Mouse (Mus musculus) forebrain, embryonic 15.5 days (tissue): ENCODE data around the gene 3830403N18Rik. TPM values are rescaled to one million over a fixed set of nuclear protein-coding genes. Genes with fewer than 3 reads are reported as not detected.
"Not testable (repeated sequence)": the region's sequence is repeated elsewhere in the genome, so short reads cannot be mapped to it uniquely, and the experiment has no call there.

Experiments
- ATAC-seq: fragments of 200-750 bp; cut with Nextera tagmentation; replicated peaks from 2 replicates; pipeline ENCODE4 v1.8.0; 2017; ENCODE audit warnings: mild to moderate bottlenecking, moderate TSS enrichment, moderate library complexity
- H3K27ac ChIP-seq: fragments of 300-500 bp; sonication (generic); replicated peaks from 2 replicates; pipeline ENCODE4 v1.5.1; 2015; ENCODE audit warnings: mild to moderate bottlenecking, inconsistent platforms
- H3K27me3 ChIP-seq: fragments of 300-500 bp; sonication (generic); 2 replicates; pipeline ENCODE4 v1.6.1; 2015; ENCODE audit warnings: inconsistent platforms
- H3K36me3 ChIP-seq: fragments of 300-500 bp; sonication (generic); 2 replicates; pipeline ENCODE4 v1.6.1; 2015; ENCODE audit warnings: mild to moderate bottlenecking, inconsistent platforms
- H3K4me1 ChIP-seq: fragments of 300-500 bp; sonication (generic); 2 replicates; pipeline ENCODE4 v1.6.1; 2015; ENCODE audit warnings: inconsistent platforms
- H3K4me2 ChIP-seq: fragments of 300-500 bp; sonication (generic); replicated peaks from 2 replicates; pipeline ENCODE4 v1.6.1; 2015; ENCODE audit warnings: mild to moderate bottlenecking, inconsistent platforms
- H3K4me3 ChIP-seq: fragments of 300-500 bp; sonication (generic); 2 replicates; pipeline ENCODE4 v1.5.1; 2015; ENCODE audit warnings: mild to moderate bottlenecking, inconsistent platforms
- H3K9ac ChIP-seq: fragments of 300-500 bp; sonication (generic); replicated peaks from 2 replicates; pipeline ENCODE4 v1.6.1; 2015; ENCODE audit warnings: mild to moderate bottlenecking, inconsistent platforms
- H3K9me3 ChIP-seq: fragments of 300-500 bp; sonication (generic); 2 replicates; pipeline ENCODE4 v1.6.1; 2016; ENCODE audit warnings: inconsistent platforms
- WGBS: fragments of 180-500 bp; shearing (Covaris S2); methylation state at CpG from one replicate; pipeline ENCODE4 v1.1.7; 2015; ENCODE audit warnings: mixed read lengths; 5-methylcytosine and 5-hydroxymethylcytosine counted together
- polyA plus RNA-seq: library from polyadenylated mRNA; unstranded; fragments of >200 nt; fragmentation: Nextera tagmentation; extraction: Ambion mirVana; gene quantifications from 2 replicates; pipeline ENCODE4 v1.2.1, GENCODE M21; 2015

The 3830403N18Rik gene
- polyA plus RNA-seq: 0.23 and 0.31 TPM in 2 replicates

DNA sequence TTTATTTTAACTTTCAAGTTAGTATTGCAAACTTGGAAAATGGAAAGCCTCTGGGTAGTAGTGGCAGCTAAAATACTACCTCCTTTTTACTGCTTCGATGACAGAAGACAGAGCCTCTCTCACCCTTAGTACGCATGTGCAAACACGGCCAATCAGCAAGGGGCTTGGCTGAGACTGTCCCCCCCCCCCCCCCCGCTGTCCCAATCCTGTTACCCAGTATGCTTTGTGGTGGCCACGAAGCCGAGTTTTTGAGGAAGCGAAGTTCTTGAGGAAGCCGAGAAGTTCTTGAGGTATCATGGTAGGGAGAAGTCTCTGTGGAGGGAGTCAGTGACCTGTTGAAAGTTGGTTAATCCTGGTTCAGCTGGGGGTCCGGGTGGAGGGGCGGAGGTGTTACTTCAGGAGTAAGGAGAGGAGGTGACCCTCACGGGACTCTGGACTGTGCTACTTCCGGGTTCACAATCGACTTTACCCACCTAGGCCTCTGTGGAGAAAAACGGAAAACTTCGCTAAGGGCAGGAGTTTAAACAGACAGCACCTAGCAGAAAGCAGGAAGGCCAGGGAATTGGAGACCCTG, at the start of gene 3830403N18Rik:
TSS of gene 3830403N18Rik (plus strand) at position 237 of the 574 bp plus-strand sequence.
- not testable (repeated sequence) for ATAC-seq, H3K27ac ChIP-seq, H3K9me3 ChIP-seq, H3K4me3 ChIP-seq, H3K36me3 ChIP-seq, H3K4me1 ChIP-seq, H3K9ac ChIP-seq, H3K4me2 ChIP-seq, H3K27me3 ChIP-seq
- WGBS: 86% methylated on average over 14 of the region's 15 CpGs

DNA sequence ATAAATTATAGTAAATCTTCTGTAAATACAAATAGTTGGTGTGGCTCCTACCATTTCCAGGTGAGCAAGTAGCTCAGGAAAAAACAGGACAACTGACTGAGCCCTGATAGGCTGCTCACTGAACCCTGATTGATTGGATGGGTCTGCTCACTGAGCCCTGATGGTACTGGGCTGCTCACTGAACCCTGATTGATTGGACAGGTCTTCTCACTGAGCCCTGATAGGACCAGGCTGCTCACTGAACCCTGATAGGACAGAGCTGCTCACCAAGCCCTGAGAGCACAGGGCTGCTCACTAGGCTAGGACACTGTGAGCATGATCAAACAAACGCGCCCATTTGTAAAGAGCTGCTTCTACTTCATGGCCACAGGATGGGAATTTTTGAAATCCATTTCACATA, 15.0 kb downstream of the 3830403N18Rik start:
- Histone ChIP-seq H3K9ac (no peak overlapping the region), H3K27me3 (no peaks in the 10 kb centered on the region), H3K4me2 (no peak overlapping the region), H3K9me3 (no peaks in the 10 kb centered on the region), H3K4me3 (no peak overlapping the region), H3K4me1 (no peaks in the 10 kb centered on the region), H3K36me3 (no peaks in the 10 kb centered on the region), H3K27ac (no peak overlapping the region)
- 85% methylated on average over 2 of the region's 2 CpGs for WGBS
- no peak for ATAC-seq

DNA sequence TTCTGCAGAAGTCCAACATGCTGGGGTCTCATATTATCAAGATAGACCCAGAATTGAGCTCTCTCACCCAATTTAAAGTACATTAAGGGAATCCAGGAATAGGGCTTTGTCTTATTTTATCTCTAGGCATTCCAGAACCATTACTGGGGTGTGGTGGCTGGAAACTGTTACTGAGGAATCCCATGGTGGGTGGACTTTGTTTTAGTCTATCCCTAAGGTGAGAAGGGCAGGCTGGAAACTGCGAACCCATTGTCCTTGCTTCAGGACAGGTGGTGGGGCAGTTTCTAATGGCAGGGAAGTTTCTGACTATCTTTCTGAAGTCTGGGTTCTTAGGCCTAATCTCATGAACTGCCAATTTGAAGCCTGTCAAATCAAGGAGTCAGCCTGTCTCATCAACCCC, 50.1 kb downstream of the 3830403N18Rik start:
- H3K36me3 ChIP-seq, H3K9me3 ChIP-seq, H3K27ac ChIP-seq, H3K4me2 ChIP-seq, H3K4me3 ChIP-seq, H3K27me3 ChIP-seq, H3K9ac ChIP-seq, H3K4me1 ChIP-seq, ATAC-seq: not testable (repeated sequence)
- WGBS: no CpG with 5 or more reads among the region's 1 CpGs

Other genes with a start within 250 kb of the 3830403N18Rik start
- gene Gm773, start 76.3 kb downstream of the 3830403N18Rik start, polyA plus RNA-seq: not detected in 2 replicates
- 5.1 and 5.4 TPM in 2 replicates for gene Zfp449, start 209.8 kb downstream of the 3830403N18Rik start, polyA plus RNA-seq
- 15.6 and 18.8 TPM in 2 replicates for gene Smim10l2a, start 238.0 kb downstream of the 3830403N18Rik start, polyA plus RNA-seq